In the genomic region with DNA sequence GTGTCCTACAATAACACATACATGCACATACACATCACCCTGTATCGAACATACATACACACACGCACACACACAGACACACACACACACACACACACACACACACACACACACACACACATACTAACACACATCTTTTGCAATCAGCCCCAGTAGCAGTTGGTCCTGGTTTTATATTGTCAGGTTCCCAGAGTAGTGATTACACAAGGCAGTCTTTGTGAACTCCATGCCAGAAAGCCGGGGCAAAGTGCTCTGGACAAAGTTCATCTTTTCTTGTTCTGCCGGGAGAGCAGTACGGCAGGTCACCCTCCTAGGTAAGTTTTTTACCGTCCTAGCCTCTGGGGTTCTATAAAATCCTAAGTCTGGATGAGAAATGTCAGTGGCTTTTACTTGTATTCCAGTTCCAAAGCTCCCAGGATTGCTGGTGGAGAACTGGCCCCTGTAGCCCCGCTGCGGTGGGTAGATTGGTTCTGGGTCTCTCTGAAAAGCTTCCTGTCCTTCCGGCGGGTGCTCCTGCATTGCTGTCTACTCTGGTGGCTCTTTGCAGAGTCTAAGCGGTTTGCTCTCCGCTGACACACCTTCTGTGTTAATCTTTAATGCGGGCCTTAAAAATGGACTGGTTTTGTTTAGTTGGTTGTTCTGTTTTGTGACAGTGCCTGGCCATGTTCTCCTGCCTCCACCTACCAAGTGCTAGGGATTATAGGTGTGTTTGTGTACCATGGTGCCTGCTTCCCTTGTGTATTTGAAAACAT, we compare ENCODE assay signal across 13 mouse cellular contexts. TPM values are rescaled to one million over a fixed set of nuclear protein-coding genes. Genes with fewer than 3 reads are reported as not detected.
DNase-seq lines count a peak whose midpoint lies in the region; ATAC-seq and TF ChIP-seq lines count a peak whose summit lies in the region.
"Had no signal": no experiment of that assay in that cellular context is flagged by ENCODE, and none has a peak within 500 bp of the region (broad histone marks: within the 10 kb centered on the region; RNA-seq: fewer than 3 reads in every experiment).

No protein-coding gene starts in this region.

- H3K9ac ChIP-seq in midbrain, embryonic 14.5 days (replicated peaks; ENCODE audit: low read length): no peak overlapping the region
- H3K9ac ChIP-seq: embryonic facial prominence, embryonic 15.5 days; midbrain, embryonic 15.5 days; neural tube, embryonic 12.5 days had no signal

- H3K27me3 ChIP-seq in small intestine, adult 2 months (ENCODE audit: control insufficient read depth, insufficient read depth, low read length): no peaks in the 10 kb centered on the region
- no peaks in the 10 kb centered on the region for H3K27me3 ChIP-seq in midbrain, embryonic 14.5 days (ENCODE audit: control insufficient read depth, insufficient read depth, low read length)
- H3K27me3 ChIP-seq: embryonic facial prominence, embryonic 15.5 days; midbrain, embryonic 15.5 days; neural tube, embryonic 12.5 days had no signal

- peaks cover 8% of the 10 kb centered on the region; the same call in 1 of the 2 replicates for H3K4me1 ChIP-seq in small intestine, adult 2 months (ENCODE audit: control insufficient read depth, insufficient read depth, insufficient read length, low read length)
- H3K4me1 ChIP-seq in midbrain, embryonic 14.5 days (ENCODE audit: control insufficient read depth, insufficient read depth, low read length): peaks cover 10% of the 10 kb centered on the region
- H3K4me1 ChIP-seq: embryonic facial prominence, embryonic 15.5 days had no signal

- no peaks in the 10 kb centered on the region for H3K36me3 ChIP-seq in small intestine, adult 2 months (ENCODE audit: control insufficient read depth, insufficient read depth, low read length)
- H3K36me3 ChIP-seq in midbrain, embryonic 14.5 days (ENCODE audit: control insufficient read depth, insufficient read depth, low read length): peaks cover 38% of the 10 kb centered on the region
- H3K36me3 ChIP-seq: embryonic facial prominence, embryonic 15.5 days had no signal

- H3K4me3 ChIP-seq in small intestine, adult 2 months (ENCODE audit: low read depth, low read length): peak overlapping the region; percentile 67
- no peak overlapping the region for H3K4me3 ChIP-seq in midbrain, embryonic 14.5 days (replicated peaks; ENCODE audit: low read depth, low read length)
- H3K4me3 ChIP-seq: embryonic facial prominence, embryonic 15.5 days; midbrain, embryonic 15.5 days; neural tube, embryonic 12.5 days had no signal

- TF ChIP-seq CTCF in small intestine, adult 2 months (IDR thresholded peaks at IDR 0.05; ENCODE audit: extremely low read depth, insufficient read length, insufficient replicate concordance, low read depth, low read length): no peak

- ATAC-seq in midbrain, embryonic 14.5 days (ENCODE audit: low FRiP score, low TSS enrichment): no peak
- ATAC-seq: CD4-positive, CD25-positive, alpha-beta regulatory T cell, adult 4 months; hindbrain, embryonic 16.5 days; midbrain, embryonic 15.5 days had no signal

- peak; percentile 47; the same call in 1 of the 2 replicates for TF ChIP-seq POLR2A in small intestine, adult 2 months (IDR thresholded peaks at IDR 0.05; ENCODE audit: low read depth, low read length)

- 21% methylated on average over 13 of the region's 13 CpGs for WGBS in small intestine, adult 2 months
- WGBS in midbrain, embryonic 14.5 days: 91% methylated on average over 13 of the region's 13 CpGs

- H3K9me3 ChIP-seq in midbrain, embryonic 14.5 days (ENCODE audit: control insufficient read depth, low read length): no peaks in the 10 kb centered on the region
- H3K9me3 ChIP-seq: embryonic facial prominence, embryonic 15.5 days; midbrain, embryonic 15.5 days; neural tube, embryonic 12.5 days had no signal

- H3K27ac ChIP-seq in small intestine, adult 2 months (ENCODE audit: insufficient read depth, low read depth, low read length): peak overlapping the region; percentile 95
- no peak overlapping the region for H3K27ac ChIP-seq in midbrain, embryonic 14.5 days (replicated peaks; ENCODE audit: low read depth, low read length)
- H3K27ac ChIP-seq: embryonic facial prominence, embryonic 15.5 days; midbrain, embryonic 15.5 days; neural tube, embryonic 12.5 days had no signal

- DNase-seq in fat pad, adult 2 months (ENCODE audit: extremely low read depth, low read depth, low spot score): peak; percentile 37
- peak; percentile 75 for DNase-seq in kidney, adult 18-20 months
- peak; percentile 21 to 56 for DNase-seq in kidney, postnatal 4 days
- DNase-seq in layer of hippocampus, postnatal 36 days: no peak
- no peak for DNase-seq in frontal cortex, postnatal 36 days (ENCODE audit: low spot score in 2 of 2)
- DNase-seq in midbrain, embryonic 14.5 days: no peak
- DNase-seq: lung, postnatal 4 days had no signal

- H3K4me2 ChIP-seq in midbrain, embryonic 14.5 days (ENCODE audit: low read length): no peak overlapping the region
- H3K4me2 ChIP-seq: embryonic facial prominence, embryonic 15.5 days; midbrain, embryonic 15.5 days; neural tube, embryonic 12.5 days had no signal

RNA-seq across cellular contexts. Expression of a gene that starts 28.8 kb away (rescaled TPM):
- 3.1 and 6.4 TPM in 2 replicates for polyA plus RNA-seq in small intestine, adult 2 months (2012; rRNA removed)
- total RNA-seq in layer of hippocampus, postnatal 36 days (2021): 100 to 1,000 TPM; 174 to 178 TPM
- 268 and 322 TPM in 2 replicates for polyA plus RNA-seq in midbrain, embryonic 14.5 days (2014; fragmentation: Nextera tagmentation; extraction: Ambion mirVana)

RNA-seq across cellular contexts. Expression of a gene that starts 39.3 kb away (rescaled TPM):
- polyA plus RNA-seq in small intestine, adult 2 months (2012; rRNA removed): 4.2 and 6.6 TPM in 2 replicates
- 10 to 100 TPM; 27.5 to 28.0 TPM for total RNA-seq in layer of hippocampus, postnatal 36 days (2021)
- polyA plus RNA-seq in midbrain, embryonic 14.5 days (2014; fragmentation: Nextera tagmentation; extraction: Ambion mirVana): 42.0 and 46.2 TPM in 2 replicates

Comparison
In these comparisons a context has a peak if more than half of its experiments do, and no peak if none do; other contexts are left out.
1. DNase-seq: peak in fat pad, adult 2 months (single experiment), kidney, adult 18-20 months (single experiment) and kidney, postnatal 4 days (2 of 2); none in layer of hippocampus, postnatal 36 days (0 of 2), frontal cortex, postnatal 36 days (0 of 2) and midbrain, embryonic 14.5 days (single experiment).
2. RNA of a gene that starts 28.8 kb away (polyA plus RNA-seq): 268 to 322 TPM in midbrain, embryonic 14.5 days; 3.1 to 6.4 TPM in small intestine, adult 2 months; every median in the first group is over 10 times any median in the second.